Mouse (Mus musculus) myocyte (in vitro differentiated cells): ENCODE results near the gene Cdkn2aipnl. TPM values are rescaled to one million over a fixed set of nuclear protein-coding genes. Genes with fewer than 3 reads are reported as not detected.

Source experiments
- H3K27me3 ChIP-seq: one replicate; pipeline ENCODE4 v1.6.1; 2011; ENCODE audit not compliant: control insufficient read depth, insufficient read depth, insufficient read length
- H3K36me3 ChIP-seq: one replicate; pipeline ENCODE4 v1.6.1; 2011; ENCODE audit not compliant: control insufficient read depth, insufficient read depth
- H3K4me2 ChIP-seq: one replicate; pipeline ENCODE4 v1.6.1; 2011; ENCODE audit warnings: low read depth, control low read depth
- H3K4me3 ChIP-seq: one replicate; pipeline ENCODE4 v1.5.1; 2011; ENCODE audit warnings: mild to moderate bottlenecking, control low read depth, moderate library complexity
- H3K79me2 ChIP-seq: one replicate; pipeline ENCODE4 v1.6.1; 2011; ENCODE audit not compliant: control insufficient read depth, insufficient read depth
- H3ac ChIP-seq: one replicate; pipeline ENCODE4 v1.6.1; 2011; ENCODE audit not compliant: control insufficient read depth, insufficient read length
- CEBPB ChIP-seq: IDR thresholded peaks from 2 replicates; pipeline ENCODE4 v1.6.1; 2011; ENCODE audit warnings: mild to moderate bottlenecking, moderate library complexity; ENCODE audit not compliant: poor library complexity, insufficient read depth, severe bottlenecking
- E2F4 ChIP-seq: IDR thresholded peaks from one replicate; pipeline ENCODE4 v1.6.1; 2011; ENCODE audit warnings: mild to moderate bottlenecking, control low read depth, moderate library complexity; ENCODE audit not compliant: insufficient read depth
- MAX ChIP-seq: IDR thresholded peaks from one replicate; pipeline ENCODE4 v1.6.1; 2011; ENCODE audit warnings: low read depth, mild to moderate bottlenecking, control low read depth
- MYOD1 ChIP-seq, 3 experiments: IDR thresholded peaks; one replicate each; pipeline ENCODE4 v1.6.1; 2011; ENCODE audit warnings: control low read depth in 2 of 3, low read depth in 2 of 3, mild to moderate bottlenecking in 2 of 3, moderate library complexity in 1 of 3; ENCODE audit not compliant: insufficient read length in 2 of 3, control insufficient read depth in 1 of 3
- MYOG ChIP-seq, 3 experiments: IDR thresholded peaks; one replicate each; pipeline ENCODE4 v1.6.1; 2011; ENCODE audit warnings: control low read depth in 2 of 3, low read depth in 2 of 3, mild to moderate bottlenecking in 2 of 3; ENCODE audit not compliant: insufficient read length in 2 of 3, control insufficient read depth in 1 of 3, insufficient read depth in 1 of 3
- POLR2A ChIP-seq: IDR thresholded peaks from one replicate; pipeline ENCODE4 v1.6.1; 2011; ENCODE audit warnings: low read depth, mild to moderate bottlenecking, control low read depth, moderate library complexity; ENCODE audit not compliant: insufficient read length
- POLR2AphosphoS2 ChIP-seq: IDR thresholded peaks from one replicate; pipeline ENCODE4 v1.6.1; 2011; ENCODE audit warnings: low read depth, control low read depth; ENCODE audit not compliant: insufficient read length
- REST ChIP-seq: IDR thresholded peaks from one replicate; pipeline ENCODE4 v1.6.1; 2011; ENCODE audit warnings: mild to moderate bottlenecking, control low read depth, moderate library complexity; ENCODE audit not compliant: insufficient read depth, insufficient read length
- SRF ChIP-seq: IDR thresholded peaks from one replicate; pipeline ENCODE4 v1.6.1; 2011; ENCODE audit warnings: low read depth; ENCODE audit not compliant: control insufficient read depth, insufficient read length
- TCF12 ChIP-seq: IDR thresholded peaks from one replicate; pipeline ENCODE4 v1.6.1; 2011; ENCODE audit warnings: mild to moderate bottlenecking, control low read depth; ENCODE audit not compliant: poor library complexity, insufficient read depth, severe bottlenecking
- TCF3 ChIP-seq: IDR thresholded peaks from one replicate; pipeline ENCODE4 v1.6.1; 2011; ENCODE audit warnings: low read depth, control low read depth; ENCODE audit not compliant: insufficient read length
- USF1 ChIP-seq: IDR thresholded peaks from one replicate; pipeline ENCODE4 v1.6.1; 2011; ENCODE audit warnings: low read depth, mild to moderate bottlenecking, control low read depth, moderate library complexity
- polyA plus RNA-seq: library from polyadenylated mRNA; unstranded; fragments of >200 nt; fragmentation: generic; extraction: Trizol; gene quantifications from one replicate; pipeline ENCODE4 v1.2.1, GENCODE M21; 2012; ENCODE audit warnings: missing spikeins

The Cdkn2aipnl gene
- polyA plus RNA-seq, 1 experiment: 31.8 TPM

DNA sequence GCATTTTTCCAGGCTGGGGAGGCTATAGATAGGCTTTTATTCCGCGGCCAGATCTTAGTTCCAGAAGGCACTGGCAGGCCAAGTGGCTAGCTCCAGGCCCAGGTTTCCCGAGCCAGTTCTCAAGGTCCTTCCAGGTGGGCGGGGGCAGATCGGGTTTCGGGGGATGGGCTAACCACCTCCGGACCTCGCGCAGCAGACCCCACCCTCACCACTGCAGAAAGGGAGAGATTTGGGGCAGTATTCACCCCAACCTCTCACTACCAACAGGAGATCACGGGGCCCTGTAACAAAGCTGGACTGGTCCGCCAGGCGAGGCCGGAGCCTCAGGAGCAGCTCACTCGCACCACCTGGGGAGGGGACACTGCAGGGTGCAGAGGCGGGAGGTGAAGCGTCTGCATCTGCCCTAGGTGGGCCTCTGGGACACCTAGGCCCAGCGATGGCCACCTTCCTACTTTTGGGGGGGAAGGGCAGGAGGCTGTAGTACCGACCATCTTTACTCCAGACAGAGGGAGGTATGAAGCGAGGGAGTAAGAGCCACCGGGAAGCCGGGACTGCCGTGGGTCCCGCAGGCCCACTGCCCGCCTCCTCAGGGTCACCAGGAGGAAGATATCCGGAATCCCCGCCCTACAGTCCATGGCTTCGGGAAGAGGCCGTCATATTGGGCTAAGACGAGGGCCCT is 32.3 kb downstream of the Cdkn2aipnl start:
- TF ChIP-seq MAX (no peak), MYOG (IDR thresholded peaks at IDR 0.05; ENCODE audit: control insufficient read depth in 1 of 3, insufficient read depth in 1 of 3, insufficient read length in 2 of 3, low read depth in 2 of 3) (no peak), POLR2A (peak; percentile 9), CEBPB (no peak)
- Histone ChIP-seq H3K79me2 (peaks cover 57% of the 10 kb centered on the region), H3K4me3 (peak overlapping the region; percentile 94), H3K4me2 (peak overlapping the region; percentile 99), H3K27me3 (no peaks in the 10 kb centered on the region), H3K36me3 (peaks cover 28% of the 10 kb centered on the region), H3ac (peak overlapping the region; percentile 91)

DNA sequence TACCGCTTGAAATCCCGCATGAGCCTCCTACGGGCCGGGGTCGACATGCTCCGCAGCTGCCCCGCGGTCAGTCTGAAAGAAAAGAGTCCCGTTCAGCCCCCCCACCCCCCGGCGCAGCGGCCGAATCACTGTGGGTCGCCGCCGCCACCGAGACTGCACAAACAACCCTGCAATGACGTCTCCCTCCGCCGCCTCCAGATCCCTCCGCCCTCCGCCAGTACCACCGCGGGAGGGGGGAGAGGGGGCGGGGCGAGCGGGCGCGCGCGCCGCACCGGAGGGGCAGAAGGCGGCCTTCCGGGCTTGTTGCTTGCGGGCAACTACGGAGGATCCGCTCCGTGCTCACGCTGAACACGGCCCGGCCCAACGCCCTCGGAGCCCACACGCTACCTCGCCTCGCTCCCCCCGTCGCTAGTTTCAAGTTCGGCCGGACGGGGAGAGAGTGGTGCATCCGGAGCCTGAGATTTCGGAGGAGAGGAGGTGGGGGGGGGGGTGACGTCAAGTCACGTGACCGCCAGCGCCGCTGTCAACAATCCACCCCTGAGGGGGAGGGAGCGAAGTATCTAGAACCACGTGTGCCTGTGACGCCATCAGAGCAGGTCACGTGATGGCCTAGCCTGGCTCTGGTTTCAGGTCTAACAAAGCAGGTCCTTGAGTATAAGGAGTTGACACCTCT is 33.0 kb downstream of the Cdkn2aipnl start, which contains the start of gene Ube2b:
Gene Ube2b (minus strand): TSS at position 473 of the 673 bp plus-strand sequence.
- peak within 1 kb of the TSS; percentile 94 for H3K4me3 ChIP-seq
- TF ChIP-seq CEBPB (no peak), E2F4 (no peak), USF1 (peak; percentile 100), SRF (peak; percentile 43), REST (no peak), TCF12 (no peak), POLR2AphosphoS2 (peak; percentile 78), POLR2A (peak; percentile 74), MYOG (IDR thresholded peaks at IDR 0.05; ENCODE audit: control insufficient read depth in 1 of 3, insufficient read depth in 1 of 3, insufficient read length in 2 of 3, low read depth in 2 of 3) (peak in 1 of 3 experiments; percentile 36), MYOD1 (IDR thresholded peaks at IDR 0.05; ENCODE audit: control insufficient read depth in 1 of 3, insufficient read length in 2 of 3, low read depth in 2 of 3) (peak in 1 of 3 experiments; percentile 18), TCF3 (no peak), MAX (peak; percentile 61)
- H3ac ChIP-seq: peak within 1 kb of the TSS; percentile 91
- no peaks in the 10 kb centered on the region for H3K27me3 ChIP-seq
- H3K36me3 ChIP-seq: peaks cover 21% of the 10 kb centered on the region
- peaks cover 55% of the 10 kb centered on the region for H3K79me2 ChIP-seq
- peak within 1 kb of the TSS; percentile 99 for H3K4me2 ChIP-seq

DNA sequence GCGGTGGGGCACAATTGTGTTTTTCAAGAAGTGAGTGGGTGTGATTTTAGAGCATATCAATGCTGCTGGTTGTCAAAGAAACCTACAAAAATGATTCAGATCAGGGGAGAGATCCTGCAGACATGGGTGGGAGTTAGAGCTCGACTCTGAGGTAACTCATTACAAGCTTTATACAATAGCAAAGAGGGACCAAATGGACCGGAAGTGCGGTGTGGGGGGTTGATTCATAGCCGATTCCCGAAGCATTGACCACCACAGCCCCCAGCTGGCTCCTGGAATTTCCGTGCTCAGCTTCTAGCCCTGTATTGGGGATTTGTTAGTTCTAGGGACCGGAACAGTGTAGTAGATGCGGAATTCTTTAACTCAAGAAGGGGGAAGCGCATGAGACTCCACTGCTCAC is 33.9 kb downstream of the Cdkn2aipnl start:
- peaks cover 14% of the 10 kb centered on the region for H3K36me3 ChIP-seq
- no peaks in the 10 kb centered on the region for H3K27me3 ChIP-seq
- no peak for TF ChIP-seq POLR2A
- H3K4me2 ChIP-seq: peak overlapping the region; percentile 96
- H3ac ChIP-seq: no peak overlapping the region
- H3K79me2 ChIP-seq: peaks cover 48% of the 10 kb centered on the region
- no peak overlapping the region for H3K4me3 ChIP-seq

DNA sequence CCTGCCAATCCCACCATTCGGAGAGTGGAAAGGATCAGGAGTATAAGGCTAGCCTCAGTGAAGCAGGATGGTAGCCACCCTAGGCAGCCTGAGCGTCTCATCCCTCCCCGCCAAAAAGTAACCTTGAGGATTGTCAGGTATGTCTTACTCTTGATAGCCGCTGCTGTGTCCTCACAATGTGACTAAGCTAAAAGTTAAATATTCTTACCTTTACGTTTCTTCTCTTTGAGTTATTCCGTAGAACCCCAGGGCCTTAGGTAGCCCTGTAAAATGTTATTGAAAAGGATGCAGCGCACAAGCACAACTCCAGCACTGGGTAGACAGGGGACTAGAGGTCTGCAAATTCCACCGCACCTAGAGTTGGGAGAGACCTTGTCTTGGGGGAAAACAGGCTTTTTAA is 34.4 kb downstream of the Cdkn2aipnl start:
- Histone ChIP-seq H3K4me3 (no peak overlapping the region), H3ac (no peak overlapping the region), H3K4me2 (no peak overlapping the region), H3K27me3 (no peaks in the 10 kb centered on the region), H3K79me2 (peaks cover 43% of the 10 kb centered on the region), H3K36me3 (peaks cover 8% of the 10 kb centered on the region)
- no peak for TF ChIP-seq TCF3
- TF ChIP-seq MAX: no peak
- no peak for TF ChIP-seq POLR2AphosphoS2
- TF ChIP-seq USF1: no peak
- TF ChIP-seq MYOG (IDR thresholded peaks at IDR 0.05; ENCODE audit: control insufficient read depth in 1 of 3, insufficient read depth in 1 of 3, insufficient read length in 2 of 3, low read depth in 2 of 3): no peak
- TF ChIP-seq CEBPB: no peak
- no peak for TF ChIP-seq POLR2A
- TF ChIP-seq REST: no peak
- no peak for TF ChIP-seq SRF
- TF ChIP-seq E2F4: no peak
- TF ChIP-seq MYOD1 (IDR thresholded peaks at IDR 0.05; ENCODE audit: control insufficient read depth in 1 of 3, insufficient read length in 2 of 3, low read depth in 2 of 3): no peak
- no peak for TF ChIP-seq TCF12

DNA sequence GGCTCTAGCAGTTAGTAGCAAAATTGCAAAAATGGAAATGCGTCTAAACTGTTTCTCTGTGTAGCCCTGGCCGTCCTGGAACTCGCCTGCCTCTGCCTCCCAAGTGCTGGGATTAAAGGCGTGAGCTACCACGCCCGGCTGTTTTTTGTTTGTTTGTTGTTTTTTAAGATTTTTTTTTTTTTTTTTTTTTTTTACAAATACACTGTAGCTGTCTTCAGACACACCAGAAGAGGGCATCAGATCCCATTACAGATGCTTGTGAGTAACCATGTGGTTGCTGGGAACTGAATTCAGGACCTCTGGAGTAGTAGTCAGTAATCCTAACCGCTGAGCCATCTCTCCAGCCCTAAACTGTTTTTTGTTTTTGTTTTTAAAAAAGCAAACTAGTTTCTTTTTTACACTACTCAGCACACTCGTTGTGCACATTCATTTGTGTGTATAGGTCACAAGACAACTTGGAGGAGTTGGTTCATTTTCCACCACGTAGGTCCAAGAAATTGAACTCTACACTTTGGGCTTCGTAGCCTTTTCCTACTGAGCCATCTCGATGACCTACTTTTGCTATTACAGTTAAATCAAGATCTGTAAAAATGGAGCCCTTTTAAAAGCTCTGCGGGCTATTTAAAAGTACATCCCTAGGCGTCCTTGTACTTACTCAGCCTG is 35.5 kb downstream of the Cdkn2aipnl start:
- H3K27me3 ChIP-seq: no peaks in the 10 kb centered on the region
- no peaks in the 10 kb centered on the region for H3K36me3 ChIP-seq
- peak overlapping the region; percentile 76 for H3K4me3 ChIP-seq
- peak overlapping the region; percentile 93 for H3K4me2 ChIP-seq
- H3ac ChIP-seq: no peak overlapping the region
- TF ChIP-seq CEBPB: no peak
- H3K79me2 ChIP-seq: peaks cover 32% of the 10 kb centered on the region
